Mouse (Mus musculus) neural tube, embryonic 15.5 days (tissue): ENCODE data around the gene Uchl5. TPM values are rescaled to one million over a fixed set of nuclear protein-coding genes. Genes with fewer than 3 reads are reported as not detected.
A peak's percentile ranks its signal among the peaks of the same experiment; 100 is the strongest.

Experiments used
- ATAC-seq: fragments of 200-750 bp; cut with Nextera tagmentation; 2 replicates; pipeline ENCODE4 v1.8.0; 2017; ENCODE audit warnings: mild to moderate bottlenecking, moderate TSS enrichment, moderate library complexity; ENCODE audit not compliant: low FRiP score
- H3K27ac ChIP-seq: fragments of 300-500 bp; sonication (generic); replicated peaks from 2 replicates; pipeline ENCODE4 v1.5.1; 2015; ENCODE audit warnings: mild to moderate bottlenecking, inconsistent platforms
- H3K27me3 ChIP-seq: fragments of 300-500 bp; sonication (generic); replicated peaks from 2 replicates; pipeline ENCODE4 v1.6.1; 2015; ENCODE audit warnings: inconsistent platforms
- H3K36me3 ChIP-seq: fragments of 300-500 bp; sonication (generic); 2 replicates; pipeline ENCODE4 v1.6.1; 2015; ENCODE audit warnings: inconsistent platforms
- H3K4me1 ChIP-seq: fragments of 300-500 bp; sonication (generic); 2 replicates; pipeline ENCODE4 v1.6.1; 2015; ENCODE audit warnings: inconsistent platforms
- H3K4me2 ChIP-seq: fragments of 300-500 bp; sonication (generic); 2 replicates; pipeline ENCODE4 v1.6.1; 2015; ENCODE audit warnings: inconsistent platforms, mild to moderate bottlenecking, moderate library complexity
- H3K4me3 ChIP-seq: fragments of 300-500 bp; sonication (generic); replicated peaks from 2 replicates; pipeline ENCODE4 v1.5.1; 2015; ENCODE audit warnings: mild to moderate bottlenecking, inconsistent platforms
- H3K9ac ChIP-seq: fragments of 300-500 bp; sonication (generic); replicated peaks from 2 replicates; pipeline ENCODE4 v1.6.1; 2015; ENCODE audit warnings: mild to moderate bottlenecking, inconsistent platforms
- H3K9me3 ChIP-seq: fragments of 300-500 bp; sonication (generic); replicated peaks from 2 replicates; pipeline ENCODE4 v1.6.1; 2016; ENCODE audit warnings: inconsistent platforms
- WGBS: fragments of 180-500 bp; shearing (Covaris S2); methylation state at CpG from one replicate; pipeline ENCODE4 v1.1.7; 2015; ENCODE audit warnings: mixed read lengths; 5-methylcytosine and 5-hydroxymethylcytosine counted together
- polyA plus RNA-seq: library from polyadenylated mRNA; unstranded; fragments of >200 nt; fragmentation: Nextera tagmentation; extraction: Ambion mirVana; gene quantifications from 2 replicates; pipeline ENCODE4 v1.2.1, GENCODE M21; 2015

Uchl5 gene
- polyA plus RNA-seq = 72.5 and 92.0 TPM in 2 replicates

GRCm38 (mm10) chr1:143776446-143777411 lies at the start of gene Uchl5, which contains the start of gene Trove2:
TSS of gene Uchl5 (plus strand) at chr1:143777272.
TSS of gene Trove2 (minus strand) at chr1:143777068.
- Histone ChIP-seq H3K4me2 (peak within 1 kb of the TSS; percentile 76), H3K9ac (peak within 1 kb of the TSS; percentile 86), H3K36me3 (no peaks in the 10 kb centered on the region), H3K27ac (peak within 1 kb of the TSS; percentile 85), H3K27me3 (no peaks in the 10 kb centered on the region), H3K4me1 (peaks cover 39% of the 10 kb centered on the region), H3K9me3 (no peaks in the 10 kb centered on the region), H3K4me3 (peak within 1 kb of the TSS; percentile 76)
- peak; percentile 96 for ATAC-seq
- WGBS = under 1% methylated on average over 82 of the region's 84 CpGs

- H3K9ac ChIP-seq = no peak overlapping the region
- H3K27ac ChIP-seq = no peak overlapping the region
- H3K36me3 ChIP-seq = no peaks in the 10 kb centered on the region
- H3K4me2 ChIP-seq = no peak overlapping the region
- H3K4me3 ChIP-seq = no peak overlapping the region
- ATAC-seq = no peak
- H3K27me3 ChIP-seq = no peaks in the 10 kb centered on the region
- H3K9me3 ChIP-seq = no peaks in the 10 kb centered on the region
- WGBS = 81% methylated on average over 9 of the region's 9 CpGs
- no peaks in the 10 kb centered on the region for H3K4me1 ChIP-seq
Observed at GRCm38 (mm10) chr1:143727701-143728445, 49.2 kb upstream of the Uchl5 start.

GRCm38 (mm10) chr1:143730899-143731298 lies 46.2 kb upstream of the Uchl5 start:
- no peak overlapping the region for H3K27ac ChIP-seq
- H3K4me3 ChIP-seq = no peak overlapping the region
- H3K4me1 ChIP-seq = no peaks in the 10 kb centered on the region
- ATAC-seq = no peak
- H3K9ac ChIP-seq = no peak overlapping the region
- WGBS = 71% methylated on average over 2 of the region's 2 CpGs
- no peaks in the 10 kb centered on the region for H3K36me3 ChIP-seq
- no peaks in the 10 kb centered on the region for H3K9me3 ChIP-seq
- H3K27me3 ChIP-seq = no peaks in the 10 kb centered on the region
- no peak overlapping the region for H3K4me2 ChIP-seq

- H3K9ac ChIP-seq = no peak overlapping the region
- no peak for ATAC-seq
- no peaks in the 10 kb centered on the region for H3K4me1 ChIP-seq
- no peak overlapping the region for H3K4me3 ChIP-seq
- no peak overlapping the region for H3K4me2 ChIP-seq
- WGBS = 39% methylated on average over 4 of the region's 4 CpGs
- H3K9me3 ChIP-seq = no peaks in the 10 kb centered on the region
- no peaks in the 10 kb centered on the region for H3K27me3 ChIP-seq
- no peaks in the 10 kb centered on the region for H3K36me3 ChIP-seq
- H3K27ac ChIP-seq = no peak overlapping the region
Observed at GRCm38 (mm10) chr1:143731691-143732090, 45.4 kb upstream of the Uchl5 start.

GRCm38 (mm10) chr1:143733914-143734410 lies 43.1 kb upstream of the Uchl5 start:
- ATAC-seq = no peak
- no peak overlapping the region for H3K4me3 ChIP-seq
- no peaks in the 10 kb centered on the region for H3K36me3 ChIP-seq
- no peak overlapping the region for H3K27ac ChIP-seq
- no peak overlapping the region for H3K9ac ChIP-seq
- no peak overlapping the region for H3K4me2 ChIP-seq
- H3K9me3 ChIP-seq = no peaks in the 10 kb centered on the region
- WGBS = 74% methylated on average over 5 of the region's 5 CpGs
- no peaks in the 10 kb centered on the region for H3K27me3 ChIP-seq
- H3K4me1 ChIP-seq = peaks cover 2% of the 10 kb centered on the region; the same call in 1 of the 2 replicates

- peaks cover 16% of the 10 kb centered on the region for H3K36me3 ChIP-seq
- H3K27me3 ChIP-seq = no peaks in the 10 kb centered on the region
- H3K9me3 ChIP-seq = no peaks in the 10 kb centered on the region
- H3K4me3 ChIP-seq = peak overlapping the region; percentile 79
- H3K4me1 ChIP-seq = peaks cover 12% of the 10 kb centered on the region
- H3K4me2 ChIP-seq = peak overlapping the region; percentile 62
- whole genome bisulfite sequencing = 19% methylated on average over 11 of the region's 11 CpGs
- ATAC-seq = peak; percentile 53
- H3K27ac ChIP-seq = peak overlapping the region; percentile 92
- peak overlapping the region; percentile 92 for H3K9ac ChIP-seq
Observed at GRCm38 (mm10) chr1:143738811-143739210, 38.3 kb upstream of the Uchl5 start.

- peak overlapping the region; percentile 92 for H3K9ac ChIP-seq
- H3K36me3 ChIP-seq = peaks cover 24% of the 10 kb centered on the region
- H3K4me3 ChIP-seq = peak overlapping the region; percentile 79
- H3K4me2 ChIP-seq = peak overlapping the region; percentile 62
- under 1% methylated on average over 70 of the region's 71 CpGs for WGBS
- H3K27ac ChIP-seq = peak overlapping the region; percentile 92
- peak; percentile 97 for ATAC-seq
- no peaks in the 10 kb centered on the region for H3K27me3 ChIP-seq
- H3K9me3 ChIP-seq = no peaks in the 10 kb centered on the region
- H3K4me1 ChIP-seq = peaks cover 12% of the 10 kb centered on the region
Observed at GRCm38 (mm10) chr1:143739361-143740350, 37.4 kb upstream of the Uchl5 start.

GRCm38 (mm10) chr1:143740581-143740980 lies 36.5 kb upstream of the Uchl5 start:
- 87% methylated on average over 10 of the region's 10 CpGs for WGBS
- Histone ChIP-seq H3K9ac (no peak overlapping the region), H3K4me1 (peaks cover 12% of the 10 kb centered on the region), H3K4me2 (peak overlapping the region; percentile 62), H3K27me3 (no peaks in the 10 kb centered on the region), H3K9me3 (no peaks in the 10 kb centered on the region), H3K36me3 (peaks cover 30% of the 10 kb centered on the region), H3K4me3 (peak overlapping the region; percentile 79; the same call in 1 of the 2 replicates), H3K27ac (no peak overlapping the region)
- no peak for ATAC-seq

- peaks cover 38% of the 10 kb centered on the region for H3K36me3 ChIP-seq
- 90% methylated on average over 5 of the region's 5 CpGs for WGBS
Observed at GRCm38 (mm10) chr1:143741331-143741730, 35.7 kb upstream of the Uchl5 start.

GRCm38 (mm10) chr1:143742186-143742585 lies 34.9 kb upstream of the Uchl5 start:
- Histone ChIP-seq H3K36me3 (peaks cover 46% of the 10 kb centered on the region), H3K9ac (no peak overlapping the region)

More at GRCm38 (mm10) chr1:143741331-143741730, 35.7 kb upstream of the Uchl5 start:
- H3K4me1 ChIP-seq = peaks cover 12% of the 10 kb centered on the region
- H3K9me3 ChIP-seq = no peaks in the 10 kb centered on the region
- H3K9ac ChIP-seq = no peak overlapping the region
- no peak for ATAC-seq
- H3K27ac ChIP-seq = no peak overlapping the region
- H3K27me3 ChIP-seq = no peaks in the 10 kb centered on the region
- H3K4me3 ChIP-seq = no peak overlapping the region
- H3K4me2 ChIP-seq = no peak overlapping the region

More at GRCm38 (mm10) chr1:143742186-143742585, 34.9 kb upstream of the Uchl5 start:
- ATAC-seq = no peak
- Histone ChIP-seq H3K4me3 (no peak overlapping the region), H3K4me1 (peaks cover 12% of the 10 kb centered on the region), H3K27ac (no peak overlapping the region), H3K27me3 (no peaks in the 10 kb centered on the region), H3K9me3 (no peaks in the 10 kb centered on the region), H3K4me2 (no peak overlapping the region)
- 44% methylated on average over 6 of the region's 6 CpGs for WGBS
